Mouse (Mus musculus) neural tube, embryonic 12.5 days (tissue): ENCODE data around the gene Psmg3. TPM values are rescaled to one million over a fixed set of nuclear protein-coding genes. Genes with fewer than 3 reads are reported as not detected.

ENCODE experiments used
- ATAC-seq: fragments of 200-750 bp; cut with Nextera tagmentation; 2 replicates; pipeline ENCODE4 v1.8.0; 2017; ENCODE audit warnings: low read depth, mild to moderate bottlenecking, moderate TSS enrichment, moderate library complexity; ENCODE audit not compliant: low FRiP score
- H3K27ac ChIP-seq: fragments of 300-500 bp; sonication (generic); 2 replicates; pipeline ENCODE4 v1.5.1; 2016
- H3K27me3 ChIP-seq: fragments of 300-500 bp; sonication (generic); replicated peaks from 2 replicates; pipeline ENCODE4 v1.6.1; 2016; ENCODE audit warnings: mild to moderate bottlenecking
- H3K36me3 ChIP-seq: fragments of 300-500 bp; sonication (generic); 2 replicates; pipeline ENCODE4 v1.6.1; 2016; ENCODE audit warnings: mild to moderate bottlenecking
- H3K4me1 ChIP-seq: fragments of 300-500 bp; sonication (generic); 2 replicates; pipeline ENCODE4 v1.6.1; 2016
- H3K4me2 ChIP-seq: fragments of 300-500 bp; sonication (generic); replicated peaks from 2 replicates; pipeline ENCODE4 v1.6.1; 2016; ENCODE audit warnings: mild to moderate bottlenecking
- H3K4me3 ChIP-seq: fragments of 300-500 bp; sonication (generic); 2 replicates; pipeline ENCODE4 v1.5.1; 2016
- H3K9ac ChIP-seq: fragments of 300-500 bp; sonication (generic); 2 replicates; pipeline ENCODE4 v1.6.1; 2016; ENCODE audit warnings: mild to moderate bottlenecking
- H3K9me3 ChIP-seq: fragments of 300-500 bp; sonication (generic); 2 replicates; pipeline ENCODE4 v1.6.1; 2016; ENCODE audit warnings: mild to moderate bottlenecking
- WGBS: fragments of 180-500 bp; shearing (Covaris S2); methylation state at CpG from one replicate; pipeline ENCODE4 v1.1.7; 2016; 5-methylcytosine and 5-hydroxymethylcytosine counted together
- polyA plus RNA-seq: library from polyadenylated mRNA; unstranded; fragments of >200 nt; fragmentation: Nextera tagmentation; extraction: Ambion mirVana; gene quantifications from 2 replicates; pipeline ENCODE4 v1.2.1, GENCODE M21; 2016

Psmg3 gene
- polyA plus RNA-seq, 1 experiment from 2014 or later, result 70.2 TPM

- Histone ChIP-seq H3K4me1 (peaks cover 59% of the 10 kb centered on the region), H3K9me3 (no peaks in the 10 kb centered on the region), H3K27ac (no peak overlapping the region), H3K9ac (no peak overlapping the region), H3K4me2 (no peak overlapping the region), H3K36me3 (peaks cover 28% of the 10 kb centered on the region), H3K27me3 (no peaks in the 10 kb centered on the region; the same call in 1 of the 2 replicates), H3K4me3 (no peak overlapping the region)
- ATAC-seq, result no peak
- WGBS, result 92% methylated on average over 33 of the region's 33 CpGs
Measured at GRCm38 (mm10) chr5:139799801-139800590, 26.7 kb downstream of the Psmg3 start.

GRCm38 (mm10) chr5:139799041-139799440, 27.6 kb downstream of the Psmg3 start:
- Histone ChIP-seq H3K36me3 (peaks cover 28% of the 10 kb centered on the region), H3K4me2 (peak overlapping the region; percentile 66), H3K27me3 (no peaks in the 10 kb centered on the region; the same call in 1 of the 2 replicates), H3K9me3 (no peaks in the 10 kb centered on the region), H3K27ac (0 out of 2 replicates have a peak overlapping the region, but pooled peaks have one; percentile 79), H3K4me1 (peaks cover 62% of the 10 kb centered on the region), H3K4me3 (no peak overlapping the region), H3K9ac (0 out of 2 replicates have a peak overlapping the region, but pooled peaks have one; percentile 8)
- no peak for ATAC-seq
- 93% methylated on average over 9 of the region's 9 CpGs for WGBS

GRCm38 (mm10) chr5:139798168-139798900, 28.4 kb downstream of the Psmg3 start:
- Histone ChIP-seq H3K9me3 (no peaks in the 10 kb centered on the region), H3K4me1 (peaks cover 55% of the 10 kb centered on the region), H3K9ac (peak overlapping the region; percentile 56), H3K27me3 (no peaks in the 10 kb centered on the region; the same call in 1 of the 2 replicates), H3K4me3 (peak overlapping the region; percentile 29), H3K27ac (peak overlapping the region; percentile 79), H3K4me2 (peak overlapping the region; percentile 66), H3K36me3 (peaks cover 28% of the 10 kb centered on the region)
- WGBS, result 27% methylated on average over 12 of the region's 12 CpGs
- peak; percentile 52 for ATAC-seq

GRCm38 (mm10) chr5:139797473-139798167, 29.1 kb downstream of the Psmg3 start:
- peak overlapping the region; percentile 66 for H3K4me2 ChIP-seq
- H3K4me1 ChIP-seq, result peaks cover 56% of the 10 kb centered on the region
- H3K9ac ChIP-seq, result peak overlapping the region; percentile 56
- peak overlapping the region; percentile 29 for H3K4me3 ChIP-seq
- 17% methylated on average over 11 of the region's 11 CpGs for WGBS
- peak overlapping the region; percentile 79 for H3K27ac ChIP-seq
- peaks cover 28% of the 10 kb centered on the region for H3K36me3 ChIP-seq
- H3K9me3 ChIP-seq, result no peaks in the 10 kb centered on the region
- ATAC-seq, result peak; percentile 91
- no peaks in the 10 kb centered on the region; the same call in 1 of the 2 replicates for H3K27me3 ChIP-seq

GRCm38 (mm10) chr5:139796900-139797299, 29.8 kb downstream of the Psmg3 start:
- Histone ChIP-seq H3K36me3 (peaks cover 26% of the 10 kb centered on the region), H3K4me3 (no peak overlapping the region), H3K9ac (no peak overlapping the region), H3K4me2 (peak overlapping the region; percentile 66), H3K27me3 (no peaks in the 10 kb centered on the region; the same call in 1 of the 2 replicates), H3K4me1 (peaks cover 63% of the 10 kb centered on the region), H3K9me3 (no peaks in the 10 kb centered on the region), H3K27ac (peak overlapping the region; percentile 79; the same call in 1 of the 2 replicates)
- ATAC-seq, result peak; percentile 7; the same call in 1 of the 2 replicates
- WGBS, result 24% methylated on average over 13 of the region's 13 CpGs

GRCm38 (mm10) chr5:139796001-139796620, 30.6 kb downstream of the Psmg3 start:
- H3K4me1 ChIP-seq, result peaks cover 68% of the 10 kb centered on the region
- 86% methylated on average over 9 of the region's 9 CpGs for WGBS
- ATAC-seq, result no peak
- H3K9ac ChIP-seq, result no peak overlapping the region
- H3K27me3 ChIP-seq, result no peaks in the 10 kb centered on the region; the same call in 1 of the 2 replicates
- H3K36me3 ChIP-seq, result peaks cover 19% of the 10 kb centered on the region
- no peak overlapping the region for H3K4me3 ChIP-seq
- no peaks in the 10 kb centered on the region for H3K9me3 ChIP-seq
- no peak overlapping the region for H3K27ac ChIP-seq
- H3K4me2 ChIP-seq, result peak overlapping the region; percentile 66; the same call in 1 of the 2 replicates

GRCm38 (mm10) chr5:139794938-139795337, 31.7 kb downstream of the Psmg3 start:
- WGBS, result 71% methylated on average over 10 of the region's 10 CpGs
- Histone ChIP-seq H3K27me3 (no peaks in the 10 kb centered on the region; the same call in 1 of the 2 replicates), H3K4me1 (peaks cover 71% of the 10 kb centered on the region), H3K9me3 (no peaks in the 10 kb centered on the region), H3K27ac (no peak overlapping the region), H3K4me2 (no peak overlapping the region), H3K4me3 (no peak overlapping the region), H3K9ac (0 out of 2 replicates have a peak overlapping the region, but pooled peaks have one; percentile 21), H3K36me3 (peaks cover 8% of the 10 kb centered on the region)
- no peak for ATAC-seq

- Histone ChIP-seq H3K4me2 (no peak overlapping the region), H3K9ac (no peak overlapping the region), H3K27ac (no peak overlapping the region), H3K9me3 (no peaks in the 10 kb centered on the region), H3K4me1 (peaks cover 66% of the 10 kb centered on the region), H3K36me3 (peaks cover 1% of the 10 kb centered on the region; the same call in 1 of the 2 replicates), H3K4me3 (no peak overlapping the region), H3K27me3 (no peaks in the 10 kb centered on the region; the same call in 1 of the 2 replicates)
- no peak for ATAC-seq
- WGBS, result 94% methylated on average over 5 of the region's 5 CpGs
Measured at GRCm38 (mm10) chr5:139794137-139794536, 32.5 kb downstream of the Psmg3 start.

GRCm38 (mm10) chr5:139793338-139794089, 33.2 kb downstream of the Psmg3 start:
- Histone ChIP-seq H3K27me3 (no peaks in the 10 kb centered on the region), H3K9me3 (no peaks in the 10 kb centered on the region), H3K9ac (no peak overlapping the region), H3K36me3 (no peaks in the 10 kb centered on the region), H3K27ac (no peak overlapping the region), H3K4me3 (0 out of 2 replicates have a peak overlapping the region, but pooled peaks have one; percentile 1), H3K4me2 (peak overlapping the region; percentile 100), H3K4me1 (peaks cover 60% of the 10 kb centered on the region)
- WGBS, result 71% methylated on average over 11 of the region's 11 CpGs
- ATAC-seq, result no peak

GRCm38 (mm10) chr5:139792966-139793337, 33.7 kb downstream of the Psmg3 start:
- H3K9me3 ChIP-seq, result no peaks in the 10 kb centered on the region
- H3K4me1 ChIP-seq, result peaks cover 54% of the 10 kb centered on the region
- no peak overlapping the region for H3K4me3 ChIP-seq
- 57% methylated on average over 3 of the region's 3 CpGs for WGBS
- ATAC-seq, result no peak
- no peaks in the 10 kb centered on the region for H3K27me3 ChIP-seq
- peak overlapping the region; percentile 100 for H3K4me2 ChIP-seq
- H3K9ac ChIP-seq, result no peak overlapping the region
- H3K36me3 ChIP-seq, result no peaks in the 10 kb centered on the region
- no peak overlapping the region for H3K27ac ChIP-seq
